Mouse (Mus musculus) adrenal gland, adult 2 months (tissue): ENCODE data around the gene Kcnn4. TPM values are rescaled to one million over a fixed set of nuclear protein-coding genes. Genes with fewer than 3 reads are reported as not detected.

Experiments
- DNase-seq: peaks from one replicate; pipeline ENCODE4 v3.0.0; 2021
- long read RNA-seq: library from polyadenylated mRNA; stranded (forward); transcript quantifications from one replicate; pipeline ENCODE4 v2.0.0, GENCODE M21; 2021
- polyA plus RNA-seq: library from polyadenylated mRNA; depleted of rRNA; stranded (reverse); fragments of >200 nt; gene quantifications from 2 replicates; pipeline ENCODE4 v1.2.3, GENCODE M21; 2012; rRNA removed
- total RNA-seq, 2 experiments: library from RNA; stranded (reverse); gene quantifications; 2 replicates each; pipeline ENCODE4 v1.2.3; 2021

The Kcnn4 gene
- total RNA-seq (under 1 TPM; 0.37 to 0.97 TPM), polyA plus RNA-seq (2.1 and 3.0 TPM in 2 replicates)
- long read RNA-seq: 0 reads

DNA sequence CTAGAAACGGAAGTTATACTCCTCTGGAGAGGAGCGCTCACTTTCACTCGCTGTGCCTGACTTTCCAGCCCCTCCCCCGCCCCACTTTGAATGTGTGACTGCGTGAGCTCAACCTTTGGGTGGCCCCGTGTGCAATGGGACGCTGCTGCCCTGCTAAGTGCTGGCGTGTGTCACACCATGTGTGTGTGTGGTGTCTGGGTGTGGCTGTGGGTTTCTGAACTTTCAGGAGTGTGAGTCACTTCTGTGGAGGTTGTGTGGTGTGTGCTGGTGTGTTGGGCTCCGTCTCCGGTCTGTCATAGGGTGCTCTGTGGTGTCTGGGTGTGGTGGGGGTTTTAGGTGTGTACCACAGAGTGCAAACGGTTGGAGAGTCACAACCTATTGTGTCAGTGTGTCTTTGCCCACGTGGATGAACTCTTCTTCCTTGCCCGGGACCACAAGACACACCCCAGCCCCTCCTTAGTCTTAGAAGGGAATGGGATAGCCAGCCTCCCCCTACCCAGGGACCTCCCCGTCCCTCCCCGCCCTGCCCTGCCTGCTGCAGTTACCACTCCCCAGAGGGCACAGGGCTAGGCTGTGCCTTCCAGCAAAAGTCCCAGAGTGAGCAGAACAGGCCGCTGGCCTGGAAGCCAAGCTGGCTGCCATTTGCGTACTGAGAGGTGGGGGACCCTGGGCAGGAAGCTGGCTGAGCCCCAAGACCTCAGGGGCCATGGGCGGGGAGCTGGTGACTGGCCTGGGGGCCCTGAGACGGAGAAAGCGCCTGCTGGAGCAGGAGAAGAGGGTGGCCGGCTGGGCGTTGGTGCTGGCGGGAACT, at the start of gene Kcnn4:
Gene Kcnn4, plus strand, starts transcription at position 533 of the 811 bp plus-strand sequence.
- DNase-seq: no peak

GRCm38 (mm10) chr7:24322593-24322992, 47.5 kb upstream of the Kcnn4 start:
- no peak for DNase-seq

DNA sequence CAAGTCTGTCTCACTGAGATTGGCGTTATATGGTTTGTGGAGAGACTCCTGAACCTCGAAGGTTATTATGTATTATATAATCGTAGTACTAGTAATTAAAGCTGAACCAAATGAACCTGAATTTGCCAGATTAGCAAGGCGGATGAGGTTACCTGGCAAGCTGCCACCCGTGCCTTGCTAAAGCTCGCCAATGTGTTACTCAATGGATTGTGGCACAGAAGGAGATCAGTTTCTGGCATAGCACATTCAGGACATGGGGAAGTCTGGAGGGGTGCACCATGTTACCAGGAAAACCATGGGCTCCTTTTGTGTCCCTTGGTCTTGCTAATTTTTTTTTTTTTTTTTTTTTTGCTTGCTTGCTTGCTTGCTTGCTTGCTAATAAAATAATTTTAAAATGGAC, 44.9 kb upstream of the Kcnn4 start:
- DNase-seq: peak; percentile 8

GRCm38 (mm10) chr7:24325675-24326128, 44.4 kb upstream of the Kcnn4 start:
- DNase-seq: no peak

DNA sequence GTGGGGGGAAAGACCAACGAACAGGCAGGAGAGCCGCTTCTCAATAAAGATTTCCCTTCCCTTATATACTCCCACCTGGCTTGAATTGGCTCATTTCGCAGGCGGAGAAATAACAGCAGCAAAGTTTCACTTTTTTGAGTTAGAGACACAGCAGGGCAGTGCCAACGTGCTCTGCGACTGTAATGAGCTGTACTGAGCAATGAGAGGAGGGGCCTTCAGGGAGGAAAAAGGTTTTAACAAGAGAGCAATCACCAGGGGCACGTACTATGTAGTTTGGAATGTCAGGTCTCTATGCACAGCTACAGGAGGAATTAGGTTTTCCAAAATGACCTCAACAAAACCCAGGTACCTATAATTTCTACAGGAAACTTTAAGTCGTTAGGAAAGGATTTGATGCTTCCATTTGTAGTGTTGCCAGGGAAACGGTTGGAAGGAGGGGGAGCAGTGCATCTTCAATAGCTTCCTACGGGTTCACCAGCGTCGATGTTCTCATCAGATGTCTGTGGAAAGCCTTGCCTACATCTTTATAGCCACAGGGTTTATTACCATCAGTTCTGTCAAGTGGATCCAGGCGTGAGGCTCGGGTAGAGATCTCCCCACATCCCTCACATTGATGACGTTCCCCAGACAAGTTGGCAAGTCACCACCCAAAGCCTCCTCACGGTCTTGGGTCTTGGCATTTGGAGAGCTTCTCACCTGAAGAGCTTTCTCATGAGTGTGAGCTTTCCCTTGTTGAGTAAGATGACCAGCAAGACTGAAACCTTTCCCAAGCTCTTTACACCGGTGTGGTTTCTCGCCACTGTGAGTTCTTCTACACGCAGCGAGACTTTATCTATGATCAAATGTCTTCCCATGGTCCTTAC, 43.6 kb upstream of the Kcnn4 start:
- no peak for DNase-seq

DNA sequence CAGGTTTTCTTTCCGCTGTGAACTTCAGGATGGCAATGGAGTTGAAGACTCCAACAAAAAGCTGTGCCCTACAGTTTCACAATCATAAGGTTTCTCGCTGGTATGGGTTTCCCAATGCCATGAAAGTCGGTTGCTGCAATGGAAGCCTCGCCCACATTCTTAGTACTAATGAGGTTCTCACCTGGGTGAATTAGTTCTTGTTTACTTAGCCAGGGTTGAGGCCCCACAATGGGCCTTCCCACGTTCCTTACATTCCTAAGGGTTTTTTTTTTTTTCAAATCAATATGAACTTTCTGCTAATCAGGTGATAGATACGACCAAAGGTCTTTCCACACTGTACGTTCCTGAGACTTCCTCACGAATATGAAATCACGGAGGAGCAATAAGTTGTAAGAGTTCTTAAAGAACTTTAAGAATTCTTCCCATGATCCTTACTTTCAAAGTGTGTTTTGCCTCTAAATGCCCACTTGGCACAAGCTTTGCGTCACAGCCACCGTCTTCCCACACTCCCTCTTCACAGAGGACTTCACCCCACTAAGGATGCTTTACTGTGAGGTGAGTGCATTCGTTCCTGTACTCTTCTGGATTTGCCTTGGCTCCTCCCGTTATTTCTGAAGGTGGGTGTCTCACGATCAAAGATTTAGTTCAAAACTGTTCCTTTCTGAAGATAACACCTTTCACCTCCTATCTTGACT, 42.6 kb upstream of the Kcnn4 start:
- no peak for DNase-seq

GRCm38 (mm10) chr7:24333304-24333986, 36.6 kb upstream of the Kcnn4 start, which contains the start of gene Tescl:
TSS of gene Tescl (minus strand) at chr7:24333936.
- no peak for DNase-seq

GRCm38 (mm10) chr7:24335699-24336309, 34.3 kb upstream of the Kcnn4 start:
- DNase-seq: peak; percentile 60

DNA sequence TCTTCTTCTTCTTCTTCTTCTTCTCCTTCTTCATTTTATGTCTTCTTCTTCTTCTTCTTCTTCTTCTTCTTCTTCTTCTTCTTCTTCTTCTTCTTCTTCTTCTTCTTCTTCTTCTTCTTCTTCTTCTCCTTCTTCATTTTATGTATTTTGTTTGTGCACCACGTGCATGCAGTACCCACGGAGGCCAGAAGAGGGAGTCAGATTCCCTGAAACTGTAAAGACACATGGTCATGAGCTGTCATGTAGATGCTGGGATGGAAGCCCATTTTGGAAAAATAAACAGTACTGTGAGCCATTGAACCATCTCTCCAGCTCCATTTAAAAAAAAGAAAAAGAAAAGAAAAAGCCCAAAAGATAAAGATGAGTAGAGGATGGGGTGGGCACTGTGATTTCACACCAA, 31.8 kb upstream of the Kcnn4 start:
- DNase-seq: no peak

DNA sequence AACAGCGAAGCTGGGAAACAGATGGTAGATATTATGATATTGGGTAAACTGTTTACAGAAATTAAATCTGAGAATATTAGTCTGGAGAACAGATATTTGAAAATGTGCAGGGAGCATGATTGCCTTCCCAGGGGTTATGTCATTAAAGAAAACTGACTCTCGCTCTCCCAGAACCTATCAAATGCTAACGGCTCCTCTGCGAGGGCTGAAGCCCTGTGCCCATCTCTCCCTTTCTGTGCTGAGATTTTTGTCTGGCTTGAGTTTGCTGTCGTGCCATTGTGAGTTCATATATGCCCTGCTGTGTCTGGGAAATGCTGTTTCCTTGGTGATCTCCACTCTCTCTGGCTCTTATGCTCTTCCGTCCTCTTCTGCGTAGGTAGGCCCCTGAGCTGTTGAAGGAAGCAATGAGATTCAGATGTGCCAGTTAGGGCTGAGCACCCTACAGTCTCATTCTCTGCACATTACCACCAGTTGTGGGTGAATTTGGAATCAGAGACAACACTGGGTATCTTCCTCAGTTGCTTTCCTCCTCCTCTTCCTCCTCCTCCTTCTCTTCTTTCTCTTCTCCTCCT, 26.3 kb upstream of the Kcnn4 start:
- no peak for DNase-seq

GRCm38 (mm10) chr7:24346444-24346843, 23.6 kb upstream of the Kcnn4 start:
- no peak for DNase-seq

- no peak for DNase-seq
These were observed 21.2 kb upstream of the Kcnn4 start, which contains the start of gene Lypd5 for GRCm38 (mm10) chr7:24348896-24349295. TSS of gene Lypd5 (plus strand) at chr7:24349196.

GRCm38 (mm10) chr7:24355646-24356045, 14.4 kb upstream of the Kcnn4 start:
- DNase-seq: no peak

DNA sequence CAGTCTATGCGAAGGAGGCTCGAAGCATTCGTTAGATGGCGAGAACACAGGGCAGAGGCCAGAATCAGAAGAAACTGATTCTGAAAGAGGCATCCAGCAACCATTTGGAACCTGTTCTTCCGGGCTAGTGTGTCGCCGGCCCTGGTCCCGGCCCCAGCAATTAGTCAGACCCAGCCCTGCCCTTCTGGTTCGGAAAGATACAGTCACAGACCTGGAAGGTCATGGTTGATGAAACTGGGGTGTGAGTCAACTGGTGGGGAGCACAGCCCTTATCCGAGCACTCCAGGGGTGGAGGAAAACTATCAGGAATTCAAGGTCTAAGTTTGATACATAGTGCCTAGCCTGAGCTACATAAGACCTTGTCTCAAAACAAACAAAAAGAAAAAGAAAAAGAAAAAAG, 14.0 kb upstream of the Kcnn4 start:
- DNase-seq: peak; percentile 85

- DNase-seq: no peak
These were observed 12.2 kb upstream of the Kcnn4 start for GRCm38 (mm10) chr7:24357899-24358298.

DNA sequence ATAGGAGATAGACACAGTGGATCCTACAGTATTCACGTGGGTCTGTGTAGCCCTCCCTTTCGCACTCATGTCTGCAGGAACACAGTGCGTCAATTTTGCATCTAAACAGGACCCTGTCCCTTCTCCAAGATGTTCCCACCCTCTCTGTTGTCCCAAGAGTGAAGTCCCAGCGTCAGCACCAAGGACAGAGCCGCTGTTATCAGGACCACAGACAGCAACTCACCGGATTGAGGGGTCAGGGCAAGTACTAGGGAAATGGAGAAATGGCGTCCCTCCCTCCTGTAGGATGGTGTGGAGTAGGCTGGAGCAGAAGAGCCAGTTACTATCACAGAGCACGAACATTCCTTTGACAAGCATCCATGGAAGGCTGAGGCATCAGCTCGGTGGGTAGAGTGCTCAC, 10.8 kb upstream of the Kcnn4 start:
- DNase-seq: peak; percentile 24

DNA sequence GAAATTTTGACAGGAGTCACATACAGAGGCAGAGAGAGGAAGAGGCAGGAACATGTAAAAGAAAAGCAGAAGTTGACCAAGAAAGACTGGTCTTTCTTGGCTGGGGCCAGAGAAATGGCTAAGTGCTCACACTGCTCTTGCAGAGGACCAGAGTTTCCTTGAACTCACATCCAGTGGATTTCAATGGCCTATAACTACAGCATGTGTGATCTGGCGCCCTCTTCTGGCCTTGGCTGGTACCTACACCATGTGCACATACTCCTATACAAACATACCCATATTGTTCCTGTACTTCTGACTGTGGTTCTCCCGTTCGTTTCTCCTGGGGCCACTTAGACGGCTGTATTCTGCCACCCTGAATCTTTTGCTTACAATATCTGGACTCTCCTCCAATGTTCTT, 9.1 kb upstream of the Kcnn4 start:
- no peak for DNase-seq

DNA sequence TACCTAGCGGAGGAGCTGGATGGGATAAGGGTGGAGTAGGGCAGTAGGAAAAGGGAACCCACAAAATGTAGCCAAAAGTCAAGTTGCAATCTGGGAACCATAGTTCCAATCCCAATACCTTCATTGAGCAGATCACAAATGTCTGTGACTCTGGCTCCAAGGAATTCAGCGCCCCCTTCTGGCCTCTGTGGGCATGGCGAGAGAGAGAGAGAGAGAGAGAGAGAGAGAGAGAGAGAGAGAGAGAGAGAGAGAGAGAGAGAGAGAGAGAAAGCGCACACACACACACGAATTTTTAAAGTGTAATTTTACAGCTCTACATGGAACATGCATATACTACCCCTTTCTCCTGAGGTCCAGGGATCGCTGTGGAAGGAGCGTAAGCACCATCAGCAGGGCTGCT, 6.8 kb upstream of the Kcnn4 start:
- DNase-seq: peak; percentile 21

GRCm38 (mm10) chr7:24364827-24365226, 5.2 kb upstream of the Kcnn4 start:
- DNase-seq: peak; percentile 80

GRCm38 (mm10) chr7:24365258-24366014, 4.6 kb upstream of the Kcnn4 start:
- DNase-seq: peak; percentile 42
